Mouse (Mus musculus) macrophage (primary cell): ENCODE results near the gene Sim2. TPM values are rescaled to one million over a fixed set of nuclear protein-coding genes. Genes with fewer than 3 reads are reported as not detected.

Experiments
- H3K27ac ChIP-seq: fragments of 350-480 bp; formaldehyde crosslinking; 2 replicates; pipeline ENCODE4 v1.9.0; 2021
- H3K36me3 ChIP-seq: fragments of 350-480 bp; formaldehyde crosslinking; 2 replicates; pipeline ENCODE4 v1.9.0; 2021; ENCODE audit errors: inconsistent target
- H3K4me3 ChIP-seq: fragments of 350-480 bp; formaldehyde crosslinking; 2 replicates; pipeline ENCODE4 v1.9.0; 2021; ENCODE audit errors: inconsistent target
- H3K79me2 ChIP-seq: fragments of 350-480 bp; formaldehyde crosslinking; 2 replicates; pipeline ENCODE4 v1.9.0; 2021; ENCODE audit errors: inconsistent target
- WGBS: methylation state at CpG from one replicate; pipeline ENCODE4 v1.1.7; 2026; ENCODE audit warnings: inconsistent platforms; ENCODE audit not compliant: missing documents; 5-methylcytosine and 5-hydroxymethylcytosine counted together
- polyA plus RNA-seq: library from polyadenylated mRNA; stranded (reverse); fragments of 250-400 nt; gene quantifications from 3 replicates; pipeline ENCODE4 v1.2.4, GENCODE M21; 2018; ENCODE audit warnings: inconsistent platforms

The Sim2 gene
- polyA plus RNA-seq, 1 experiment from 2014 or later, result not detected

DNA sequence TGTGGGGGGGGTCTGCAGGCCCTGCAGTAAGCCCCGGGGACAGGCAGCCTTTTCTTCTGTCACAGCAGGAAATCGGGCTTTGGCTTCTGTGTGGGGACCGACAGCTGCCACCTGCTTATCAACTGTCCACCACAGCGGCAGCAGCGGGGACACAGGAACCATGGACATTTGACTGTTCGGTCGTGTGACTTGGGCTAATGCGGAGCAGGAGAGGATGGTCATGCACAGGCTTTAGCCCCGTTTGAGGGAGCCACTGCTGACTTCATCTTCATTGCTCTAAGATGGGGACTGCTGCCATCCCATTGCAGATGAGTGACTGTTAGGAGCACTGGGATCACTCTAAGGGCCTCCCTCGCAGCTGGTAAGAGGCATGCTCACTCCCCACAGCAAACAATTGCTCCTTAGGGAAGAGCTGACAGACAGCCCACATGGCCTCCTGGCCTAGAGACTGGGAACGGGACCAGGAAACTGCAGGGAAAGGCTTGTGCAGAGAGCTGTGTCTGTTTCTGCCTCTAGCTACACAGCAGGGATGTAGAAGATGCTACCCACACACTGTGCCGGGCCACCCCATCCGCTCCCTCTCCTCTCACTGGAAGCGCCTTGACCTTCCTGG, 70.4 kb downstream of the Sim2 start:
- Histone ChIP-seq H3K4me3 (no peak overlapping the region), H3K36me3 (no peaks in the 10 kb centered on the region)
- 89% methylated on average over 14 of the region's 14 CpGs for WGBS

DNA sequence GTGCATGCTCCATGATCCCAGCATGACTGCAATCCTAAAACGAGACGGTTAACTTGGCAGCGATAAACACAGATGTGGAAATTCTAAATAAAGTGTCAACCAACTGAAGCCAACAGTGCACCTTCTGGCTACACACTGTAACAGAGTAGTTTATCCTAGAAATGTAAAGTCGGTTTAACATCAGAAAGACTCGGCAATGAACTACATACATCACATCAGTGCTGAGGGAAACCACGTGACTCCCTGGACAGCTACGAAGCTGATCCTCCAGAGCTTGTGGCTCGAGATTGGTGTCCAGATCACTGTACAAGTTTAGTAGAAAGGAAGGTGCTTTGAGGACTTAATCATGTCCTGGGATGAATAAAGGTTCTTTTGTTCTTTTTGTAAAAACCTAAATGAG, 73.1 kb downstream of the Sim2 start:
- Histone ChIP-seq H3K79me2 (no peaks in the 10 kb centered on the region), H3K4me3 (no peak overlapping the region), H3K27ac (no peak overlapping the region), H3K36me3 (no peaks in the 10 kb centered on the region)
- WGBS, result 92% methylated on average over 8 of the region's 8 CpGs

More for the DNA sequence above, 70.4 kb downstream of the Sim2 start:
- no peaks in the 10 kb centered on the region for H3K79me2 ChIP-seq
- no peak overlapping the region for H3K27ac ChIP-seq

GRCm38 (mm10) chr16:94162000-94162399, 77.3 kb downstream of the Sim2 start:
- Histone ChIP-seq H3K4me3 (no peak overlapping the region), H3K27ac (no peak overlapping the region), H3K79me2 (no peaks in the 10 kb centered on the region), H3K36me3 (no peaks in the 10 kb centered on the region)
- 51% methylated on average over 6 of the region's 6 CpGs for WGBS

DNA sequence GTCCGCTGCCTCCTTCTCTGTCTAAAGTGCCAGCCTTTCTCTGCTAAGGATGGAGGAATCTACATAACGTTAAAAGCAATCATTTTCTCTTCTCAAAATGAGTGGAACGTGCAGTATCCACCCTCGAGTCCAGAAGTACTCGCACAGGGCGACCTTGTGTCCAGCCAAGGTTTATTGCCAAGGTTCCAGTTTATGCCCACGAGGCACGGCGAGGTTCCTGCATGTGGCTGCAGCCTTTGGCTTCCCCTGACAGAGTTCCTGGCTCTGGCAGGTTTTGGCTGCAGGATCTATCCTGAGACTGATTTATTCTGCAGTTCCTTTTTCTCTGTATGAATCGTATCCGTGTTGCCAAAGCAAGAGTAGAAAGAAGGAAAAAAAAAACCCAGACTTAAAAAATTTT, 78.3 kb downstream of the Sim2 start:
- H3K79me2 ChIP-seq, result no peaks in the 10 kb centered on the region
- no peak overlapping the region for H3K4me3 ChIP-seq
- 59% methylated on average over 11 of the region's 11 CpGs for WGBS
- no peak overlapping the region for H3K27ac ChIP-seq
- H3K36me3 ChIP-seq, result no peaks in the 10 kb centered on the region

DNA sequence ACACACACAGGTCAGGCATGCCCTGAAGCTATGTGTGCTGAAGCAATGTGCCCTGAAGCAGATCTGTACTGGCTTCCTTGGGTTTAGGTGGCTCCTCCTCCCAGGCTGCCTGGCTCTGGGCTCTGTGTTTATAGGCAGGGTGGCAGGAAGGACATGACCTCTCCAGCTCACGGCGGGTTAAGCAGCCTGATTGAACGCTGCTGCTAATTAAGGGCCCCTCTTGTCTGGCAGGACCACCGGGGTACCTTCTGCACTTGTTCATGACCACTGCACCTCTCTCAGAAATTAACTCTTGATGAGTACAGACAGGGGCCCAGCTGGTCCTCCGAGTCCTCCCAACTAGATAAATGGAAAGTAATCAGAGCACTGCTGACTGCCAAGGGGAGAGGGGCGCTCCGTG, 79.5 kb downstream of the Sim2 start:
- Histone ChIP-seq H3K4me3 (no peak overlapping the region), H3K27ac (no peak overlapping the region), H3K79me2 (no peaks in the 10 kb centered on the region), H3K36me3 (no peaks in the 10 kb centered on the region)
- WGBS, result 59% methylated on average over 7 of the region's 7 CpGs

- no peaks in the 10 kb centered on the region for H3K36me3 ChIP-seq
- 73% methylated on average over 4 of the region's 5 CpGs for WGBS
- no peaks in the 10 kb centered on the region for H3K79me2 ChIP-seq
- H3K4me3 ChIP-seq, result no peak overlapping the region
- H3K27ac ChIP-seq, result no peak overlapping the region
These were observed 80.2 kb downstream of the Sim2 start for GRCm38 (mm10) chr16:94164978-94165377.

DNA sequence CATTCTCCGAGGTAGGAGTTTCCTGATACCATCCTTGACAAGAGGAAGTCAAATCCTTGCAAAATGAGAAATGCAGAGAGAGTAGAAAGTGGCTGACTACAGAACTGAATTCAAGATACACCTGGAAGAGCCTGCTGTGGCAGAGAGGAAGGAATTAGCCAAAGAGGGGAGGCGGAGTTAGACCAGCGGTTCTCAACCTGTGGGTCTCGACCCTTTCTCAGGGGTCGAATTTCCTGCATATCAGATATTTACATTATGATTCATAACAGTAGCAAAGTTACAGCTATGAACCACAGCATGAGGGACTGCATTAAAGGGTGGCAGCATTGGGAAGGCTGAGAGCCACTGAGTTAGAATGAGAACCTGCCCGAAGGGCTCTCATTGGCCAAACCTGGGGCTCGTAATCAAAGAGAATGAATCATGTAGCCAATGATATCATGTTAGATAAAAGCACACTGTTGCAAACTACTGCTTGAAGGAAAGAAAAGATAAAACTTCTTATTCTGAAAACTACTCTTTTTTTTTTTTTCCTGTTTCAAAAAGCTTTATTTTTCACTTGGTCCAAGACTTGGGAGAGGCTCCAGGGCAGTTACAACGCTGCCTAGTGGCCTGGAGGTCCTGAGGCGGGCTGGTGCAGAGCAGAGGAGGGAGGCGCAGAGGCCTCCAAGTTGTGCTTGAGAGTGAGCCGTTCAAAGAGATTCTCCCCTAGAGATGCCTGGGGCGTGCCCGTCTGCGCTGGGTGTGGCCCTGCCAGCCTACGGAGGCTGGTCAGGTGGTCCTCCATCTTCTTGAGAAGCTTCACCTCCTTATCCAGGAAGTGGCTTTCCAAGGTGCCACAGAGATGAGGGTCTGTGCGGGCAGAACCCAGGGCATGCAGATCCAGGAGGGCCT, 84.2 kb downstream of the Sim2 start:
- Histone ChIP-seq H3K36me3 (no peaks in the 10 kb centered on the region), H3K4me3 (no peak overlapping the region), H3K79me2 (no peaks in the 10 kb centered on the region), H3K27ac (no peak overlapping the region)
- WGBS, result 95% methylated on average over 15 of the region's 16 CpGs

GRCm38 (mm10) chr16:94170218-94170617, 85.5 kb downstream of the Sim2 start:
- Histone ChIP-seq H3K79me2 (no peaks in the 10 kb centered on the region), H3K27ac (no peak overlapping the region), H3K4me3 (no peak overlapping the region), H3K36me3 (no peaks in the 10 kb centered on the region)
- 98% methylated on average over 4 of the region's 4 CpGs for WGBS

DNA sequence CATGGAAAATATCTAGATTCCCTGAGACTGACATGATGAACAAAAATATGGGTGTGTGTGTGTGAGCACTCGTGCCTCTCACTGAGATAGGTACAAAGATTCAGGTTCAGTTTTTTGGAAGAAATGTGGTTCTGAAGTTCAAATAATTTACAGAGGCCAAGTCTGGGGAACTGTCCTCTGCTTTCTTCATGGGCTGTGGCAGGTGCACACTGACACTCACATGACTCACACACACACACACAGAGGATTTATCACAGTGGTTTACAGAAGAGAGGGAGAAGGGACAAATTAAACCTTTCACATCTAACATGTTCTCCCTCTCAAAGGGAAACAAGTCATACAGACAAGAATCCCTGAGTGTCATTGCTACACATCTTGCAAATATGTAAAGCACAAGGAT, 88.6 kb downstream of the Sim2 start:
- 95% methylated on average over 1 of the region's 1 CpGs for WGBS
- Histone ChIP-seq H3K27ac (no peak overlapping the region), H3K79me2 (no peaks in the 10 kb centered on the region), H3K4me3 (no peak overlapping the region), H3K36me3 (no peaks in the 10 kb centered on the region)

DNA sequence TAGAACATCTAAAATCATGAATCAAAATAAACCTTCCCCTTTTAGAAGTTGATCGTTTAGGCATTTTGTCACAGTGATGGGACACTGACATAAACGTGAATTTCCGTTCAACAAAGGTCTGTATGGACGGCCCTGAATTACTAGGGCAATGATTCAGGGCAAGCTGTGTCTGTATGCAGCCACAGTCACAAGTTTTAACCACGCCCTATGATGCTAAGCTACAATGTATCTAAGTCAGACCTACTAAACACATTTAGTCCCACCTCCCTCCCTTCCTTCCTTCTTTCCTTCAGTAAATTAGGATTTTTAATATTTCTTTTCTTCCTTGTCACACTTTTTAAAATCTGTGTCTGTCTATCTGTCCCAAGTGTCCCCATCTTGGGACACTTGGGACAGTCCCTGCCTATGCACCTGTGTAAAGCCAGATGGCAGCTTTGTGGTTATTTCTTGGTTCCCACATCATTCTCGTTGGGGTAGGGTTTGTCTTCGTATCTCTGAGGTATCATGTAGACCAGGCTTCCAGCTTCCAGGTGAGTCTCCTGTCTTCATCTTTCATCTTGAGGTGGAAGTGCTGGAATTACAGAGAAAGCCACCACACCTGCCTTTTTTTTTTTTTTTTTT, 90.7 kb downstream of the Sim2 start:
- Histone ChIP-seq H3K4me3 (no peak overlapping the region), H3K27ac (no peak overlapping the region), H3K79me2 (no peaks in the 10 kb centered on the region), H3K36me3 (no peaks in the 10 kb centered on the region)
- WGBS, result 90% methylated on average over 7 of the region's 7 CpGs

Other genes starting within 250 kb of the Sim2 start
- gene Chaf1b, start 201.0 kb upstream of the Sim2 start, polyA plus RNA-seq, result 4.0 to 25.9 TPM (median 14.0 TPM) in 3 replicates
- not detected in 3 replicates for gene Cldn14, start 76.1 kb upstream of the Sim2 start, polyA plus RNA-seq
- 2.8 to 6.0 TPM (median 5.2 TPM) in 3 replicates for gene Hlcs, start 228.6 kb downstream of the Sim2 start, polyA plus RNA-seq
- not detected in 3 replicates for gene Ripply3, start 243.5 kb downstream of the Sim2 start, polyA plus RNA-seq